ENCODE assay signal across 12 mouse cellular contexts in the genomic region with DNA sequence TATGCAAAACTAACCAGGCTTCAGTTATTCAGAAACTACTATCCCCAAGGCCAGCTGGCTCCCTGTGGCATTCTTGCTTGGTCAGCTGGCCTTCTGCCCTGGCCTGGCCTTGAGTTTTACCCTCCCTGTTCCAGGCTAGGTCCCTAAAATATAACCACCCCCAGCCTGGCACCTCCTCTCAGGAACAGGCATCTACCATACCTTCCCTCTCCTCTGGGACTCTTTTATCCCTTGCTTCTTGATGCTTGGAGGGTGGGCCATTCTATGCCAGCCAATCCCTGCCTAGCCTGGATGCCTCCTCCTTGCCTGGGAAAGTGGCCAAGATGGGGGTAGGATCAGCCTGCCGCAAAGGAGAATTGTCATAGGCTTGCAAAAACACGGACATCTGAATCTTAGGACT. TPM values are rescaled to one million over a fixed set of nuclear protein-coding genes. Genes with fewer than 3 reads are reported as not detected.
DNase-seq lines count a peak whose midpoint lies in the region; ATAC-seq lines count a peak whose summit lies in the region.
"Had no signal": no experiment of that assay in that cellular context is flagged by ENCODE, and none has a peak within 500 bp of the region (broad histone marks: within the 10 kb centered on the region; RNA-seq: fewer than 3 reads in every experiment).

A gene (minus strand): TSS at position 212 of the 400 bp plus-strand sequence.

- no peak within 1 kb of the TSS for H3K4me2 ChIP-seq in midbrain, embryonic 13.5 days (replicated peaks)
- H3K4me2 ChIP-seq: embryonic facial prominence, embryonic 15.5 days; hindbrain, embryonic 14.5 days had no signal

- ATAC-seq in midbrain, embryonic 13.5 days, result no peak

- H3K4me3 ChIP-seq in midbrain, embryonic 13.5 days (replicated peaks), result no peak within 1 kb of the TSS
- H3K4me3 ChIP-seq: embryonic facial prominence, embryonic 15.5 days had no signal

- H3K4me1 ChIP-seq in midbrain, embryonic 13.5 days (replicated peaks), result no peaks in the 10 kb centered on the region
- H3K4me1 ChIP-seq: embryonic facial prominence, embryonic 15.5 days had no signal

- no peak within 1 kb of the TSS for H3K9ac ChIP-seq in midbrain, embryonic 13.5 days (replicated peaks)
- H3K9ac ChIP-seq: embryonic facial prominence, embryonic 15.5 days; hindbrain, embryonic 14.5 days had no signal

- DNase-seq in layer of hippocampus, adult 18-20 months (ENCODE audit: low spot score in 2 of 2), result peak; percentile 8 to 34
- no peak for DNase-seq in layer of hippocampus, adult 11-12 months (ENCODE audit: low spot score)
- peak; percentile 76 for DNase-seq in adrenal gland, adult 8-10 months
- peak; percentile 39 for DNase-seq in cerebellum, adult 8-10 months
- no peak for DNase-seq in large intestine, adult 2 months (ENCODE audit: low read depth, low spot score)
- no peak for DNase-seq in urinary bladder, postnatal 4 days (ENCODE audit: low spot score in 2 of 2)
- DNase-seq in urinary bladder, postnatal 25 days (ENCODE audit: low spot score), result no peak

- no peaks in the 10 kb centered on the region for H3K36me3 ChIP-seq in midbrain, embryonic 13.5 days
- H3K36me3 ChIP-seq: embryonic facial prominence, embryonic 15.5 days had no signal

- H3K27me3 ChIP-seq in midbrain, embryonic 13.5 days, result peaks cover 10% of the 10 kb centered on the region

- peaks cover 7% of the 10 kb centered on the region; the same call in 1 of the 2 replicates for H3K9me3 ChIP-seq in midbrain, embryonic 13.5 days

- WGBS in large intestine, adult 2 months, result 19% methylated on average over 2 of the region's 2 CpGs
- WGBS in midbrain, embryonic 13.5 days, result 73% methylated on average over 2 of the region's 2 CpGs

- H3K27ac ChIP-seq in midbrain, embryonic 13.5 days, result no peak within 1 kb of the TSS
- H3K27ac ChIP-seq: embryonic facial prominence, embryonic 15.5 days; hindbrain, embryonic 14.5 days had no signal

RNA-seq across cellular contexts. Expression of the gene that starts here (rescaled TPM):
- total RNA-seq in layer of hippocampus, adult 18-20 months (2021), result 1 to 10 TPM; 4.3 to 5.5 TPM
- total RNA-seq in adrenal gland, adult 8-10 months (2022), result 10 to 100 TPM in 2 of 4 experiments, 1 to 10 TPM in 2; 5.4 to 28.6 (median 14.3) TPM
- polyA plus RNA-seq in large intestine, adult 2 months (2012; rRNA removed), result 541 and 1,297 TPM in 2 replicates
- polyA plus RNA-seq in midbrain, embryonic 13.5 days (2015; fragmentation: Nextera tagmentation; extraction: Ambion mirVana), result not detected in 2 replicates
- total RNA-seq: neutrophil, adult 5-6 weeks had no signal
- polyA plus RNA-seq: embryonic facial prominence, embryonic 15.5 days; hindbrain, embryonic 14.5 days; liver, embryonic 16.5 days had no signal

Comparison
In these comparisons a context has a peak if more than half of its experiments do, and no peak if none do; other contexts are left out.
1. RNA of the gene that starts here (polyA plus RNA-seq): 541 to 1,297 TPM in large intestine, adult 2 months; not detected in midbrain, embryonic 13.5 days; every median in the first group is over 100 times any median in the second.
2. DNase-seq: peak in layer of hippocampus, adult 18-20 months (2 of 2), adrenal gland, adult 8-10 months (single experiment) and cerebellum, adult 8-10 months (single experiment); none in layer of hippocampus, adult 11-12 months (single experiment), large intestine, adult 2 months (single experiment), urinary bladder, postnatal 4 days (0 of 2) and urinary bladder, postnatal 25 days (single experiment).